Mouse (Mus musculus) mammary gland, adult 2 months (tissue): Measurements from ENCODE around the gene Fas. TPM values are rescaled to one million over a fixed set of nuclear protein-coding genes. Genes with fewer than 3 reads are reported as not detected.

ENCODE experiments used
- polyA plus RNA-seq: library from polyadenylated mRNA; depleted of rRNA; stranded (reverse); fragments of >200 nt; gene quantifications from 2 replicates; pipeline ENCODE4 v1.2.3, GENCODE M21; 2012; ENCODE audit warnings: low replicate concordance; rRNA removed

Gene Fas
- polyA plus RNA-seq: 1.9 and 6.3 TPM in 2 replicates

GRCm38 (mm10) chr19:34289948-34290789 lies at the start of gene Fas:
Fas (plus strand) TSS chr19:34290666.

GRCm38 (mm10) chr19:34254880-34255681 lies 35.4 kb upstream of the Fas start, which contains the start of gene Acta2:
Acta2 (minus strand) TSS chr19:34255590.

Other genes with a start within 250 kb of the Fas start
- 0.36 TPM in 1 of 2 replicates, not detected in the other for gene Lipn, start 223.3 kb upstream of the Fas start, polyA plus RNA-seq
- 0.30 TPM in 1 of 2 replicates, not detected in the other for gene Lipm, start 189.7 kb upstream of the Fas start, polyA plus RNA-seq
- 0.39 TPM in 1 of 2 replicates, not detected in the other for gene Ankrd22, start 124.6 kb upstream of the Fas start, polyA plus RNA-seq
- 11.4 TPM in 2 replicates for gene Stambpl1, start 98.4 kb upstream of the Fas start, polyA plus RNA-seq
- 331 and 593 TPM in 2 replicates for gene Acta2, start 35.1 kb upstream of the Fas start, polyA plus RNA-seq
- gene Ch25h, start 184.5 kb downstream of the Fas start, polyA plus RNA-seq: 15.6 and 25.1 TPM in 2 replicates
- gene Lipa, start 236.8 kb downstream of the Fas start, polyA plus RNA-seq: 26.5 and 63.6 TPM in 2 replicates